Mouse (Mus musculus) limb, embryonic 14.5 days (tissue): ENCODE measurements at regions not wholly inside any gene's neighbourhood (a gene's known extent, or its start where the extent isn't known, plus 50 kb on each side); places are given as distances from the start of the nearest gene placed in this dataset.
A peak's percentile ranks its signal among the peaks of the same experiment; 100 is the strongest.

ENCODE experiments used
- ATAC-seq: fragments of 200-750 bp; cut with Nextera tagmentation; 2 replicates; pipeline ENCODE4 v1.8.0; 2017; ENCODE audit warnings: low read depth, moderate number of reproducible peaks, moderate TSS enrichment; ENCODE audit not compliant: low FRiP score
- DNase-seq: peaks from one replicate; pipeline ENCODE4 v3.0.0-alpha.2; 2015; ENCODE audit warnings: low spot score
- H3K27ac ChIP-seq: fragments of 300-500 bp; sonication (generic); replicated peaks from 2 replicates; pipeline ENCODE4 v1.5.1; 2014; ENCODE audit warnings: low read depth, mild to moderate bottlenecking, low read length, moderate library complexity, mixed read lengths
- H3K27me3 ChIP-seq: fragments of 300-500 bp; sonication (generic); 2 replicates; pipeline ENCODE4 v1.6.1; 2014; ENCODE audit warnings: low read length, mixed read lengths; ENCODE audit not compliant: control insufficient read depth, insufficient read depth
- H3K36me3 ChIP-seq: fragments of 300-500 bp; sonication (generic); 2 replicates; pipeline ENCODE4 v1.6.1; 2014; ENCODE audit warnings: mild to moderate bottlenecking, low read length, moderate library complexity, mixed read lengths; ENCODE audit not compliant: control insufficient read depth, insufficient read depth
- H3K4me1 ChIP-seq: fragments of 300-500 bp; sonication (generic); 2 replicates; pipeline ENCODE4 v1.6.1; 2014; ENCODE audit warnings: antibody characterized with exemption, low read length, mixed read lengths; ENCODE audit not compliant: control insufficient read depth, insufficient read depth
- H3K4me2 ChIP-seq: fragments of 300-500 bp; sonication (generic); replicated peaks from 2 replicates; pipeline ENCODE4 v1.6.1; 2014; ENCODE audit warnings: low read depth, mild to moderate bottlenecking, low read length, moderate library complexity; ENCODE audit not compliant: severe bottlenecking
- H3K4me3 ChIP-seq: fragments of 300-500 bp; sonication (generic); replicated peaks from 2 replicates; pipeline ENCODE4 v1.5.1; 2014; ENCODE audit warnings: low read length
- H3K9ac ChIP-seq: fragments of 300-500 bp; sonication (generic); 2 replicates; pipeline ENCODE4 v1.6.1; 2014; ENCODE audit warnings: mild to moderate bottlenecking, low read depth, low read length, moderate library complexity; ENCODE audit not compliant: severe bottlenecking
- H3K9me3 ChIP-seq: fragments of 300-500 bp; sonication (generic); 2 replicates; pipeline ENCODE4 v1.6.1; 2016; ENCODE audit warnings: low read length; ENCODE audit not compliant: control insufficient read depth
- POLR2A ChIP-seq: fragments of 200-500 bp; IDR thresholded peaks from 2 replicates; pipeline ENCODE4 v1.8.0; 2012; ENCODE audit warnings: inconsistent platforms, mild to moderate bottlenecking, moderate library complexity, borderline replicate concordance; ENCODE audit not compliant: insufficient read depth, insufficient read length; ENCODE audit errors: extremely low read depth
- WGBS: fragments of 180-500 bp; shearing (Covaris S2); extraction: QIAGEN DNeasy Blood & Tissue Kit; methylation state at CpG from one replicate; pipeline ENCODE4 v1.1.7; 2014; 5-methylcytosine and 5-hydroxymethylcytosine counted together

DNA sequence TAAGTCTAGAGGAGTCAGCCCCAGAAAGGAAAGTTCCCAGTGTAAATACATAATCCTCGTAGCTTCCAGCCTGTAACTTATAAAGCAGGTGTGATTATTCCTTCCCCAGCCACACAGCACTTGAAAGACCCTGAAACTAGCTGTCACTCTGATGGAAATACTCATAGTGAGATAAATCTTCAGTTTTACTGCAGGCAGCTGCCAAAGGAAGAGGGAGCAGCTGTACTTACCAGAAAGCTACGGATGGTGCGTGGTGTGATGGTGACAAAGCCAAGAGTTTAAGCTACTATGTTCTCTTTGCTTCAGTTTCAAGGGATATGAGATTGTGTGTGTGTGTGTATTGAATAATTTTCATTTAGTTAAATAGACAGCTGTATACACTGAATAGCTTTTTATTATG, 1007.1 kb downstream of the Robo2 start:
- no peak for TF ChIP-seq POLR2A
- Histone ChIP-seq H3K4me1 (no peaks in the 10 kb centered on the region), H3K9ac (no peak overlapping the region), H3K4me3 (no peak overlapping the region), H3K4me2 (no peak overlapping the region), H3K27ac (no peak overlapping the region), H3K36me3 (no peaks in the 10 kb centered on the region), H3K9me3 (no peaks in the 10 kb centered on the region), H3K27me3 (no peaks in the 10 kb centered on the region)
- peak; percentile 50; the same call in 1 of the 2 replicates for ATAC-seq
- 33% methylated on average over 3 of the region's 3 CpGs for WGBS
- no peak for DNase-seq

GRCm38 (mm10) chr16:73404099-73404498, 1007.5 kb downstream of the Robo2 start:
- DNase-seq (no peak), ATAC-seq (no peak)
- 63% methylated on average over 3 of the region's 3 CpGs for WGBS
- Histone ChIP-seq H3K36me3 (no peaks in the 10 kb centered on the region), H3K4me3 (no peak overlapping the region), H3K4me2 (no peak overlapping the region), H3K4me1 (no peaks in the 10 kb centered on the region), H3K27me3 (no peaks in the 10 kb centered on the region), H3K9ac (no peak overlapping the region), H3K9me3 (no peaks in the 10 kb centered on the region), H3K27ac (no peak overlapping the region)
- TF ChIP-seq POLR2A, result no peak

DNA sequence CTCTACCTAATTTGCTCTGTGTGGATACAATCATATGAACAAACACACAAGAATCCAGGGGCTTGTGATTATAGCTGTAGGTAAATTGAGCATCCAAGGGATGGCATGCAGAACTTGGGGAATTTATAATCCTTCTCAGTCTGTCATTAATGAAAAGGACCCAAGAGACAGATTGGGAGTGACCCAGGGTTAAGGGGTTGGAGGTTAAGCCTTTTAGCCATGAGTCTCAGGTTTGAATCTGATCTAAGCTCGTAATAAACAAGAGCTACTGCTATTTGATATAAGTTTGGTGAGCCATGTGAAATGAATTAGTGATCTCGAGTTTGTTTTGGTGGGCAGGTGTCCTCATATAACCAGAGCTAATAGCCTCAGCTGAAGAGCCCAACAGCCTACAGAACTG, 1032.6 kb downstream of the Robo2 start:
- ATAC-seq, result no peak

DNA sequence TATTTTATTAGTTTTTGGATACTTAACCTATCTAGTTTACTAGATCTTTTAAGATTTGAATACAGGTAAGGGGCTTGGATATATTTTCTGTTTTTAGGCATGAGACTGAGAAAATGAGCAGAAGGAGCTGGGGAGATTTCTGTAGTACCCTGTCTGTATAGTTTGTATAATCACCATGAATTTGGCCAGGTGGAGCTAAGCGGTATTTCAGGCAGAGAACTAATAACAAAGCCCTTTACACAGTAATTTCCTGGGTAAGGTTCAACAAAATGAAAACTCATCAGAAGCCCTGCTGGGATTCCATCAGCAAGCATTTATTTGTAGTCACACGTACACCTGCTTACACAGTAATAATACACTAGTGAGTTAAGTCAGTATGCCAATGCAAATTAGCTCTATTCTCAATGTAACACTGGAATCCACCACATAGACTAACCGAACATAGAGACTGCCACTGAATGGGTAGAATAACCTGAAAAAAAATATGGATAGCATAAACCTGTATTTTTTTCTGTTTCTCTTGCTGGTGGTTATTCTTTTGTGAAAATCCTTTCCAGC, 1036.9 kb downstream of the Robo2 start:
- TF ChIP-seq POLR2A, result no peak
- WGBS, result 52% methylated on average over 3 of the region's 3 CpGs
- no peak for ATAC-seq

More for the DNA sequence above, 1032.6 kb downstream of the Robo2 start:
- TF ChIP-seq POLR2A, result no peak
- Histone ChIP-seq H3K4me2 (no peak overlapping the region), H3K4me3 (no peak overlapping the region), H3K9me3 (no peaks in the 10 kb centered on the region), H3K27ac (no peak overlapping the region), H3K27me3 (no peaks in the 10 kb centered on the region), H3K4me1 (no peaks in the 10 kb centered on the region), H3K9ac (no peak overlapping the region), H3K36me3 (no peaks in the 10 kb centered on the region)
- 17% methylated on average over 2 of the region's 2 CpGs for WGBS
- no peak for DNase-seq

GRCm38 (mm10) chr16:73368607-73369233, 1042.9 kb downstream of the Robo2 start:
- Histone ChIP-seq H3K4me2 (no peak overlapping the region), H3K9me3 (peaks cover 4% of the 10 kb centered on the region; the same call in 1 of the 2 replicates), H3K4me1 (no peaks in the 10 kb centered on the region), H3K36me3 (no peaks in the 10 kb centered on the region), H3K9ac (no peak overlapping the region), H3K4me3 (no peak overlapping the region), H3K27me3 (no peaks in the 10 kb centered on the region), H3K27ac (no peak overlapping the region)
- DNase-seq, result no peak
- no peak for ATAC-seq
- 40% methylated on average over 10 of the region's 10 CpGs for WGBS
- TF ChIP-seq POLR2A, result no peak

More for the DNA sequence above, 1036.9 kb downstream of the Robo2 start:
- DNase-seq, result no peak
- Histone ChIP-seq H3K27ac (no peak overlapping the region), H3K4me3 (no peak overlapping the region), H3K9me3 (peaks cover 4% of the 10 kb centered on the region; the same call in 1 of the 2 replicates), H3K4me1 (no peaks in the 10 kb centered on the region), H3K27me3 (no peaks in the 10 kb centered on the region), H3K4me2 (no peak overlapping the region), H3K9ac (no peak overlapping the region), H3K36me3 (no peaks in the 10 kb centered on the region)
